Mouse (Mus musculus) duodenum, adult 2 months (tissue): ENCODE data around the gene Prl8a1. TPM values are rescaled to one million over a fixed set of nuclear protein-coding genes. Genes with fewer than 3 reads are reported as not detected.

Experiments used
- polyA plus RNA-seq: library from polyadenylated mRNA; depleted of rRNA; stranded (reverse); fragments of >200 nt; gene quantifications from 2 replicates; pipeline ENCODE4 v1.2.3, GENCODE M21; 2012; ENCODE audit warnings: low replicate concordance; rRNA removed

Gene Prl8a1
- polyA plus RNA-seq, result not detected in 2 replicates

DNA sequence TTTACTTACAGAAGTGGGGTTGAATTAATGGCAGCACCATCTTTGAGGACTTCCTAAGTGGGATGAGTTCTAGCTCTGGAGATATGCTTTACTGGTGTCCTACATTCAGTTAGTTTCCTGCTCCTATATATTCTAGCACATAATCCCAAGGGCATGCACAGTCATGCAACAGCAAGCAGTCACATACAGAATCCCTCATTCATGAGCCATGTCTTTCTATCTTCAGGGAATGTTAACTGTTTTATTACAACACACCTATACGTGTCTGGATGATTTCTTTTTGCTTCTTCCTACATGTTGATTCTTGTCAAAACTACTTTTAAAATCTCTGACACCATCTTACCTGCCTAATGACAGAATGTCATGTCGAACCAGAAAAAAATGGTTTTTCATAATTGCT lies at the start of gene Prl8a1:
Gene Prl8a1 (minus strand): TSS at position 101 of the 400 bp plus-strand sequence.

DNA sequence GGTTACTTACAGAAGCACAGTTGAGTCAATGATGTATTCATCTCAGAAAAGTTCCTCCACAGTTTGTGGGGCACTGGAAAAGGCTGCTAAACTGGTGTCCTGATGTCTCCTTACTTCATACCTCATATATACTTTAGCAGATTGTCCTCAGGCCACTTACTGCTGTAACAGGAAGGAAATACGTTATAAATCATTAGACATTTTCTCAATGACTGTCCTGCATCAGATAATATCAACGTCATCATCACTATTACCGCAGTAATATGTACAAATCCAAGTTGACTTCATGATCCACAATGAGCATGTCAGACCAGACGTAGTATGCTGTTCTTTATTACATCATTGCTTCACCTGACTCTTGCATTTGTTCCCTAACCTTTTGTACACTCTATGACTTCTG lies 28.5 kb upstream of the Prl8a1 start, which contains the start of gene Prl7b1:
Gene Prl7b1 (minus strand): TSS at position 101 of the 400 bp plus-strand sequence.

DNA sequence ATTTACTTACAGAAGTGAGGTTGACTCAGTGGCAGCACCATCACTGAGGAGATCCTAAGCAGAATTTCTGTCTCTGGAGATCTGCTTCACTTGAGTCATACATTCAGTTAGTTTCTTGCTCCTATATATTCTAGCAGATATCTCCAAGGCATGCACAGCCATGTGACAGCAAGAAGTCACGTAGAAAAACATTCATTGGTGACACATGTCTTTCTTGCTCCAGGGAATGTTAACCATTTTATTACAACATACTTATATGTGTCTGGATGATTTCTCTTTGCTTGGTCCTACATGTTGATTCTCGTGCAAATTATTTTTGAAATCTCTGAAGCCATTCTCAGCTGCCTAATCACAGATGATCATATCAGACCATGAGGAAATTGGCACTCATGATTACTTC lies 17.5 kb downstream of the Prl8a1 start, which contains the start of gene Prl8a9:
Gene Prl8a9 (minus strand): TSS at position 101 of the 400 bp plus-strand sequence.

Other genes starting within 250 kb of the Prl8a1 start
- gene Prl8a2, start 236.5 kb downstream of the Prl8a1 start, polyA plus RNA-seq, result not detected in 2 replicates
- gene Prl2b1, start 191.3 kb downstream of the Prl8a1 start, polyA plus RNA-seq, result not detected in 2 replicates
- gene Prl8a6, start 143.5 kb downstream of the Prl8a1 start, polyA plus RNA-seq, result not detected in 2 replicates
- gene Prl8a8, start 69.0 kb downstream of the Prl8a1 start, polyA plus RNA-seq, result not detected in 2 replicates
- gene Prl8a9, start 17.6 kb downstream of the Prl8a1 start, polyA plus RNA-seq, result not detected in 2 replicates
- not detected in 2 replicates for gene Prl7b1, start 28.4 kb upstream of the Prl8a1 start, polyA plus RNA-seq
- not detected in 2 replicates for gene Prl7a1, start 60.3 kb upstream of the Prl8a1 start, polyA plus RNA-seq
- not detected in 2 replicates for gene Prl7a2, start 85.9 kb upstream of the Prl8a1 start, polyA plus RNA-seq
- gene Prl7d1, start 134.6 kb upstream of the Prl8a1 start, polyA plus RNA-seq, result not detected in 2 replicates
- gene Prl7c1, start 198.6 kb upstream of the Prl8a1 start, polyA plus RNA-seq, result not detected in 2 replicates
- gene Prl2a1, start 219.5 kb upstream of the Prl8a1 start, polyA plus RNA-seq, result not detected in 2 replicates